Mouse (Mus musculus) heart, adult 18-20 months (tissue): ENCODE results near the gene 4930452B06Rik. TPM values are rescaled to one million over a fixed set of nuclear protein-coding genes. Genes with fewer than 3 reads are reported as not detected.
A peak's percentile ranks its signal among the peaks of the same experiment; 100 is the strongest.

ENCODE experiments used
- DNase-seq, 2 experiments: peaks; one replicate each; pipeline ENCODE4 v3.0.0; 2021 to 2022; ENCODE audit warnings: mixed read lengths in 1 of 2
- total RNA-seq, 2 experiments: library from RNA; stranded (reverse); gene quantifications; 2 replicates each; pipeline ENCODE4 v1.2.3; 2021

Gene 4930452B06Rik
- total RNA-seq, 2 experiments from 2014 or later, result 2.5 to 3.1 TPM

- peak; percentile 10 to 16 for DNase-seq
Observed at GRCm38 (mm10) chr14:8525232-8525631, 140.8 kb downstream of the 4930452B06Rik start.

- DNase-seq, result peak in 1 of 2 experiments; percentile 18
Observed at GRCm38 (mm10) chr14:8517681-8518080, 148.4 kb downstream of the 4930452B06Rik start.

GRCm38 (mm10) chr14:8514071-8514470 is 152.0 kb downstream of the 4930452B06Rik start:
- no peak for DNase-seq

- no peak for DNase-seq
Observed at GRCm38 (mm10) chr14:8511276-8511675, 154.8 kb downstream of the 4930452B06Rik start.

- DNase-seq, result no peak
Observed at GRCm38 (mm10) chr14:8510288-8510959, 155.6 kb downstream of the 4930452B06Rik start.

GRCm38 (mm10) chr14:8508669-8509068 is 157.4 kb downstream of the 4930452B06Rik start:
- DNase-seq, result no peak

GRCm38 (mm10) chr14:8504206-8504605 is 161.8 kb downstream of the 4930452B06Rik start:
- no peak for DNase-seq

GRCm38 (mm10) chr14:8503345-8503744 is 162.7 kb downstream of the 4930452B06Rik start:
- no peak for DNase-seq

- DNase-seq, result no peak
Observed at GRCm38 (mm10) chr14:8502496-8502895, 163.5 kb downstream of the 4930452B06Rik start.

- DNase-seq, result no peak
Observed at GRCm38 (mm10) chr14:8495691-8496090, 170.3 kb downstream of the 4930452B06Rik start.

- no peak for DNase-seq
Observed at GRCm38 (mm10) chr14:8494952-8495351, 171.1 kb downstream of the 4930452B06Rik start.

- no peak for DNase-seq
Observed at GRCm38 (mm10) chr14:8494260-8494659, 171.8 kb downstream of the 4930452B06Rik start.

GRCm38 (mm10) chr14:8478098-8478497 is 187.9 kb downstream of the 4930452B06Rik start:
- DNase-seq, result no peak

GRCm38 (mm10) chr14:8477348-8477747 is 188.7 kb downstream of the 4930452B06Rik start:
- DNase-seq, result no peak

GRCm38 (mm10) chr14:8476606-8477005 is 189.4 kb downstream of the 4930452B06Rik start:
- DNase-seq, result no peak

- DNase-seq, result no peak
Observed at GRCm38 (mm10) chr14:8475851-8476250, 190.2 kb downstream of the 4930452B06Rik start.

- DNase-seq, result no peak
Observed at GRCm38 (mm10) chr14:8472884-8473283, 193.2 kb downstream of the 4930452B06Rik start.

- no peak for DNase-seq
Observed at GRCm38 (mm10) chr14:8464401-8465154, 201.5 kb downstream of the 4930452B06Rik start.

GRCm38 (mm10) chr14:8462973-8463372 is 203.1 kb downstream of the 4930452B06Rik start:
- DNase-seq, result no peak

GRCm38 (mm10) chr14:8462321-8462909 is 203.6 kb downstream of the 4930452B06Rik start:
- peak in 1 of 2 experiments; percentile 3 for DNase-seq

- peak; percentile 19 to 61 for DNase-seq
Observed at GRCm38 (mm10) chr14:8460226-8461129, 205.6 kb downstream of the 4930452B06Rik start.

GRCm38 (mm10) chr14:8459759-8460158 is 206.3 kb downstream of the 4930452B06Rik start:
- DNase-seq, result no peak
